Mouse (Mus musculus) limb, embryonic 15.5 days (tissue): ENCODE measurements at regions not wholly inside any gene's neighbourhood (a gene's known extent, or its start where the extent isn't known, plus 50 kb on each side); places are given as distances from the start of the nearest gene placed in this dataset.
"Not testable (repeated sequence)": the region's sequence is repeated elsewhere in the genome, so short reads cannot be mapped to it uniquely, and the experiment has no call there.

Experiments used
- ATAC-seq: fragments of 200-750 bp; cut with Nextera tagmentation; 2 replicates; pipeline ENCODE4 v1.8.0; 2017; ENCODE audit warnings: low read depth, moderate TSS enrichment; ENCODE audit not compliant: insufficient number of reproducible peaks, low FRiP score, low TSS enrichment
- H3K27ac ChIP-seq: fragments of 300-500 bp; sonication (generic); 2 replicates; pipeline ENCODE4 v1.5.1; 2015; ENCODE audit warnings: moderate library complexity, mild to moderate bottlenecking, inconsistent platforms
- H3K27me3 ChIP-seq: fragments of 300-500 bp; sonication (generic); 2 replicates; pipeline ENCODE4 v1.6.1; 2015; ENCODE audit warnings: inconsistent platforms
- H3K36me3 ChIP-seq: fragments of 300-500 bp; sonication (generic); 2 replicates; pipeline ENCODE4 v1.6.1; 2015; ENCODE audit warnings: inconsistent platforms
- H3K4me1 ChIP-seq: fragments of 300-500 bp; sonication (generic); 2 replicates; pipeline ENCODE4 v1.6.1; 2015; ENCODE audit warnings: inconsistent platforms
- H3K4me2 ChIP-seq: fragments of 300-500 bp; sonication (generic); 2 replicates; pipeline ENCODE4 v1.6.1; 2015; ENCODE audit warnings: mild to moderate bottlenecking, inconsistent platforms
- H3K4me3 ChIP-seq: fragments of 300-500 bp; sonication (generic); 2 replicates; pipeline ENCODE4 v1.5.1; 2015; ENCODE audit warnings: mild to moderate bottlenecking, inconsistent platforms
- H3K9ac ChIP-seq: fragments of 300-500 bp; sonication (generic); 2 replicates; pipeline ENCODE4 v1.6.1; 2015; ENCODE audit warnings: inconsistent platforms
- H3K9me3 ChIP-seq: fragments of 300-500 bp; sonication (generic); 2 replicates; pipeline ENCODE4 v1.6.1; 2016; ENCODE audit warnings: inconsistent platforms
- WGBS: fragments of 180-500 bp; shearing (Covaris S2); methylation state at CpG from one replicate; pipeline ENCODE4 v1.1.7; 2015; 5-methylcytosine and 5-hydroxymethylcytosine counted together

DNA sequence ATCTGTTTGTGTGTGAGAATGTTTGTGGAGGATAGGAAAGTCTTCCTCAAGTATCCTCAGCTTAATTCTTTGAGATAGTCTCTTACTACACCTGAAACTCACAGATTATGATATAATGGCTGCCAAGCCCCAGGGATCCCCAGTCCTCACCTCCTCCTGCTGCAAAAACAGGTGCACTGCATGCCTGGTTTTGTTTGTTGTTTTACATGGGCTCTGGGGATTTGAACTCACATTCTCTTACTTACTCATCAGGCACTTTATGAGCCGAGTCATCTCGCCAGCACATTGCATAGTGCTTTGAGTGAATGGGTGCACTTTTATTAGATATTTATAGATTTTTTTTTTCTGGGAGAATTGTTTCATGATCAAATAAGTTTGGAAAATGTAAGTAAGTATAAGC lies 56.3 kb downstream of the Mterf1b start:
- Histone ChIP-seq H3K4me3 (no peak overlapping the region), H3K9me3 (no peaks in the 10 kb centered on the region), H3K4me1 (no peaks in the 10 kb centered on the region; the same call in 1 of the 2 replicates), H3K4me2 (no peak overlapping the region), H3K27ac (no peak overlapping the region), H3K36me3 (no peaks in the 10 kb centered on the region), H3K9ac (no peak overlapping the region), H3K27me3 (no peaks in the 10 kb centered on the region)
- no peak for ATAC-seq
- WGBS, result 67% methylated on average over 2 of the region's 2 CpGs

GRCm38 (mm10) chr5:4254280-4254679 lies 62.1 kb downstream of the Mterf1b start:
- not testable (repeated sequence) for H3K36me3 ChIP-seq, H3K4me3 ChIP-seq, H3K9me3 ChIP-seq, H3K4me2 ChIP-seq, H3K9ac ChIP-seq, ATAC-seq, H3K27me3 ChIP-seq, H3K27ac ChIP-seq, H3K4me1 ChIP-seq
- WGBS, result 81% methylated on average over 5 of the region's 5 CpGs

GRCm38 (mm10) chr5:4257048-4257750 lies 65.0 kb downstream of the Mterf1b start:
- H3K4me2 ChIP-seq, result no peak overlapping the region
- WGBS, result 16% methylated on average over 12 of the region's 12 CpGs
- no peaks in the 10 kb centered on the region for H3K27me3 ChIP-seq
- H3K9ac ChIP-seq, result no peak overlapping the region
- H3K9me3 ChIP-seq, result no peaks in the 10 kb centered on the region
- H3K36me3 ChIP-seq, result no peaks in the 10 kb centered on the region
- H3K4me1 ChIP-seq, result 0 out of 2 replicates have a peak, but pooled peaks cover 4% of the 10 kb centered on the region
- H3K4me3 ChIP-seq, result no peak overlapping the region
- H3K27ac ChIP-seq, result no peak overlapping the region
- ATAC-seq, result no peak

DNA sequence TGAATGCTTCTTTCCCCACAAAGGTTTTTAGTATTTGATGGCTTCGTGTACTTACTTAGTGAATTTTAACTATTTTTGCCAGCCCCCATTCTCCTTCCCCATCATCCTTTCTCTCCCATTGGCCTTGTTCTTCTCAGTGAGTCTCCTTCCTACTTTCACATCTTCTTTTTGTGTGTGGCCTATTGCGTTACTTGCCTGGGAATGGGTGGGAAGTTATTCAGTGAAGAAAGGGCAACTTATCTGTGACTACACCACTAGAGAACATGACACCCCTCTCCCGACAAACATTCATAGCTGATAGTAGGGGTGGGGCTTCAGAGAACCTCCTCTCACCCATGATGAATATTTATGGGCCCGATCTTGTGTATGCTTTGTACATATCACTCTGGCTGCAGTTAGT lies 67.1 kb downstream of the Mterf1b start:
- no peak overlapping the region for H3K4me2 ChIP-seq
- no peaks in the 10 kb centered on the region for H3K36me3 ChIP-seq
- H3K27me3 ChIP-seq, result no peaks in the 10 kb centered on the region
- H3K9ac ChIP-seq, result no peak overlapping the region
- H3K9me3 ChIP-seq, result no peaks in the 10 kb centered on the region
- H3K4me1 ChIP-seq, result peaks cover 4% of the 10 kb centered on the region; the same call in 1 of the 2 replicates
- no peak overlapping the region for H3K27ac ChIP-seq
- no peak overlapping the region for H3K4me3 ChIP-seq
- WGBS, result 89% methylated on average over 4 of the region's 4 CpGs
- ATAC-seq, result no peak

- WGBS, result 100% methylated on average over 1 of the region's 1 CpGs
- no peaks in the 10 kb centered on the region for H3K27me3 ChIP-seq
- no peak overlapping the region for H3K27ac ChIP-seq
- no peak overlapping the region for H3K4me2 ChIP-seq
- no peaks in the 10 kb centered on the region; the same call in 1 of the 2 replicates for H3K4me1 ChIP-seq
- no peaks in the 10 kb centered on the region for H3K36me3 ChIP-seq
- H3K4me3 ChIP-seq, result no peak overlapping the region
- no peak overlapping the region for H3K9ac ChIP-seq
- no peaks in the 10 kb centered on the region for H3K9me3 ChIP-seq
- ATAC-seq, result no peak
These were observed 70.5 kb downstream of the Mterf1b start for GRCm38 (mm10) chr5:4262666-4263065.

GRCm38 (mm10) chr5:4263560-4264160 lies 71.5 kb downstream of the Mterf1b start:
- Histone ChIP-seq H3K4me3 (no peak overlapping the region), H3K4me2 (no peak overlapping the region), H3K9me3 (no peaks in the 10 kb centered on the region), H3K9ac (no peak overlapping the region), H3K36me3 (no peaks in the 10 kb centered on the region), H3K4me1 (no peaks in the 10 kb centered on the region; the same call in 1 of the 2 replicates), H3K27ac (no peak overlapping the region), H3K27me3 (no peaks in the 10 kb centered on the region)
- no peak for ATAC-seq
- WGBS, result 41% methylated on average over 5 of the region's 5 CpGs

- ATAC-seq, result no peak
- Histone ChIP-seq H3K27ac (no peak overlapping the region), H3K27me3 (no peaks in the 10 kb centered on the region), H3K4me2 (no peak overlapping the region), H3K4me1 (no peaks in the 10 kb centered on the region; the same call in 1 of the 2 replicates), H3K4me3 (no peak overlapping the region), H3K36me3 (no peaks in the 10 kb centered on the region), H3K9ac (no peak overlapping the region), H3K9me3 (no peaks in the 10 kb centered on the region)
- 74% methylated on average over 2 of the region's 2 CpGs for WGBS
These were observed 75.5 kb downstream of the Mterf1b start for GRCm38 (mm10) chr5:4267717-4268116.

DNA sequence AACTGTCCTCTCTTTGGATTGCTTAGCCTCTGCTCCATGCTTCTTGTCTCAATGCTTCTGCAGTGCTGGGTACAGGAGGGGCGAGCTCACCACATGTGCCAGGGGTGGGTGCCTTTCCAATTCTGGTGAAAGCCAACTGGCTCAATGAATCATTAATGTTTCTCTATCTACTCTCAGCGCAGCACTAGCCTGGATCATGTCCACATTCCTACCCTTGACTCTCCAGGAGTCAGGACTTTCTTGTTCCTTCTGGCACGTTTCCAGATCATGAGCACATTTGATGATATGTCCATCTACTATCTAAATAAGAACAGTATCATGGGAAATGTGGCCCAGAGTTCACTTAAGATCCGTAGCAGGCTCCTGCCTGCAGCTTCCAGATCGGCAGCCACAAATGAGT lies 80.8 kb downstream of the Mterf1b start:
- no peak overlapping the region for H3K9ac ChIP-seq
- no peaks in the 10 kb centered on the region for H3K27me3 ChIP-seq
- H3K4me1 ChIP-seq, result no peaks in the 10 kb centered on the region
- H3K4me3 ChIP-seq, result no peak overlapping the region
- H3K27ac ChIP-seq, result no peak overlapping the region
- no peaks in the 10 kb centered on the region for H3K9me3 ChIP-seq
- H3K4me2 ChIP-seq, result no peak overlapping the region
- ATAC-seq, result no peak
- WGBS, result 78% methylated on average over 5 of the region's 5 CpGs
- H3K36me3 ChIP-seq, result no peaks in the 10 kb centered on the region

- H3K4me1 ChIP-seq, result no peaks in the 10 kb centered on the region
These were observed 111.4 kb downstream of the Mterf1b start for GRCm38 (mm10) chr5:4303616-4304015.

DNA sequence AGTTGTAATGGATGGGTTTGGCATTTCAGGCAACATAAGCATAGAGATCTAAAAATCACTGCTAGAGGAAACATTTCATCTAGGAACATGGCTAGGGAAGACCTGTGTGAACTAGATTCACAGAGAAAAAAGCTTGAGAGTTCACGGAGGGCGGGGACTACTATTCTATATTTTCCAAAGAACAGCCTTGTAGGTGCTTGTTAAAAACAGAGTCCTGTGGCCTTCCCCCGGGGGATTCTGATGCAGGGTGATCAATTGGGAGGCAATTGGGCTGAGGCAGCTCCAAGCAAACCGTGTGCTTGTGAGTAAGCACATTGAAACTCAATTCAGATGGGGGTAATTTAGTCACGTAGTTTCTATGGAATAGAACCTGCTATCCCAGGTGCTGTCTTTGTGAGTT lies 112.0 kb downstream of the Mterf1b start:
- Histone ChIP-seq H3K9ac (no peak overlapping the region), H3K4me3 (no peak overlapping the region), H3K27me3 (no peaks in the 10 kb centered on the region), H3K4me1 (no peaks in the 10 kb centered on the region), H3K36me3 (no peaks in the 10 kb centered on the region), H3K4me2 (no peak overlapping the region), H3K9me3 (no peaks in the 10 kb centered on the region), H3K27ac (no peak overlapping the region)
- WGBS, result 50% methylated on average over 5 of the region's 5 CpGs
- ATAC-seq, result no peak

More at GRCm38 (mm10) chr5:4303616-4304015, 111.4 kb downstream of the Mterf1b start:
- H3K9me3 ChIP-seq, result no peaks in the 10 kb centered on the region
- no peak overlapping the region for H3K4me2 ChIP-seq
- H3K27ac ChIP-seq, result no peak overlapping the region
- no peak for ATAC-seq
- H3K27me3 ChIP-seq, result no peaks in the 10 kb centered on the region
- no peak overlapping the region for H3K4me3 ChIP-seq
- H3K9ac ChIP-seq, result no peak overlapping the region
- 24% methylated on average over 4 of the region's 4 CpGs for WGBS
- H3K36me3 ChIP-seq, result no peaks in the 10 kb centered on the region

GRCm38 (mm10) chr5:4308514-4308913 lies 116.3 kb downstream of the Mterf1b start:
- Histone ChIP-seq H3K27me3 (no peaks in the 10 kb centered on the region), H3K9ac (no peak overlapping the region), H3K4me3 (no peak overlapping the region), H3K9me3 (no peaks in the 10 kb centered on the region), H3K4me2 (no peak overlapping the region), H3K36me3 (no peaks in the 10 kb centered on the region), H3K4me1 (peaks cover 7% of the 10 kb centered on the region; the same call in 1 of the 2 replicates), H3K27ac (no peak overlapping the region)
- 80% methylated on average over 5 of the region's 5 CpGs for WGBS
- ATAC-seq, result no peak

DNA sequence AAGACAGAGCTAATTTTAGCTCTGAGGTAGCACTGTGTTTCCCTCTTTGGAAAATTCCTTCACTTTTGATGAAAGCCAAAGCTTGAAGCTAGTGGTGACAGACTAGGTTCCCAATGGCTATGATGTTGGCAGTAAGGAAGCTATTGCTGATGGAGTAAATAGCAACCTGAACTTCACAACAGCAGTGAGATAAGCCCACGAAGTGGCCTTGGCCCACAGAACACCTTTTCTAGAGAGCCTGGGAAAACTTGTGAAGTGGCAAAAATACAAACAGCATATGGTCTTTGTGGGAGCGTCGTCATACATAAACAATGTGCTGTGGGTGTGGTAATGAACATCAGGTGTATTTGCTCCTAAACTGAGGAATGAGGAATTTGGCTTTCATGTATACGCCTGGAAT lies 119.0 kb downstream of the Mterf1b start:
- H3K27me3 ChIP-seq, result no peaks in the 10 kb centered on the region
- no peak for ATAC-seq

More for the DNA sequence above, 119.0 kb downstream of the Mterf1b start:
- 26% methylated on average over 4 of the region's 4 CpGs for WGBS
- Histone ChIP-seq H3K4me1 (peaks cover 7% of the 10 kb centered on the region; the same call in 1 of the 2 replicates), H3K9me3 (no peaks in the 10 kb centered on the region), H3K9ac (no peak overlapping the region), H3K27ac (peak overlapping the region; percentile 54), H3K4me2 (no peak overlapping the region), H3K4me3 (no peak overlapping the region), H3K36me3 (no peaks in the 10 kb centered on the region)
